Comparison of ENCODE assay signal across 16 mouse cellular contexts in genomic region chr5:91617331-91618233, GRCm38 (mm10).
A peak's percentile ranks its signal among the peaks of the same experiment; 100 is the strongest.
DNase-seq lines count a peak whose midpoint lies in the region; ATAC-seq and TF ChIP-seq lines count a peak whose summit lies in the region.
"Had no signal": no experiment of that assay in that cellular context is flagged by ENCODE, and none has a peak within 500 bp of the region (broad histone marks: within the 10 kb centered on the region; RNA-seq: fewer than 3 reads in every experiment).

No protein-coding gene starts in this region.

- H3K27ac ChIP-seq in heart, embryonic 13.5 days (replicated peaks): peak overlapping the region; percentile 65
- no peak overlapping the region for H3K27ac ChIP-seq in lung, embryonic 14.5 days (ENCODE audit: low read depth)
- H3K27ac ChIP-seq in forebrain, embryonic 10.5 days: no peak overlapping the region
- H3K27ac ChIP-seq: embryonic facial prominence, embryonic 15.5 days; gastrocnemius, adult 2 months; hindbrain, postnatal 0 days; midbrain, embryonic 13.5 days had no signal

- no peak for ATAC-seq in heart, embryonic 13.5 days (ENCODE audit: extremely low read depth, insufficient number of reproducible peaks, low FRiP score, low TSS enrichment)
- ATAC-seq in lung, embryonic 14.5 days (ENCODE audit: insufficient read depth): peak; percentile 65; the same call in 1 of the 2 replicates
- ATAC-seq: forebrain, embryonic 14.5 days; hindbrain, postnatal 0 days; midbrain, embryonic 13.5 days had no signal

- H3K4me2 ChIP-seq in heart, embryonic 13.5 days: no peak overlapping the region
- no peak overlapping the region for H3K4me2 ChIP-seq in lung, embryonic 14.5 days
- H3K4me2 ChIP-seq: embryonic facial prominence, embryonic 15.5 days; midbrain, embryonic 13.5 days had no signal

- H3K9me3 ChIP-seq in heart, embryonic 13.5 days: no peaks in the 10 kb centered on the region
- H3K9me3 ChIP-seq in lung, embryonic 14.5 days (ENCODE audit: low read depth, low read length): no peaks in the 10 kb centered on the region
- H3K9me3 ChIP-seq in forebrain, embryonic 10.5 days: no peaks in the 10 kb centered on the region
- H3K9me3 ChIP-seq: embryonic facial prominence, embryonic 15.5 days; midbrain, embryonic 13.5 days had no signal

- H3K4me1 ChIP-seq in heart, embryonic 13.5 days: peaks cover 29% of the 10 kb centered on the region
- no peaks in the 10 kb centered on the region for H3K4me1 ChIP-seq in lung, embryonic 14.5 days (ENCODE audit: insufficient read depth)
- H3K4me1 ChIP-seq in forebrain, embryonic 10.5 days: no peaks in the 10 kb centered on the region
- H3K4me1 ChIP-seq: embryonic facial prominence, embryonic 15.5 days; midbrain, embryonic 13.5 days had no signal

- no peaks in the 10 kb centered on the region for H3K27me3 ChIP-seq in heart, embryonic 13.5 days (replicated peaks)
- peaks cover 35% of the 10 kb centered on the region for H3K27me3 ChIP-seq in lung, embryonic 14.5 days (ENCODE audit: insufficient read depth, low read length)
- H3K27me3 ChIP-seq in forebrain, embryonic 10.5 days (ENCODE audit: poor library complexity, severe bottlenecking): no peaks in the 10 kb centered on the region
- H3K27me3 ChIP-seq: CH12.LX; embryonic facial prominence, embryonic 15.5 days; midbrain, embryonic 13.5 days had no signal

- no peak overlapping the region for H3K9ac ChIP-seq in heart, embryonic 13.5 days
- no peak overlapping the region for H3K9ac ChIP-seq in lung, embryonic 14.5 days
- H3K9ac ChIP-seq: midbrain, embryonic 13.5 days had no signal

- DNase-seq in heart, adult 8-10 months (ENCODE audit: low spot score): no peak
- DNase-seq in lung, embryonic 14.5 days: peak; percentile 75
- no peak for DNase-seq in lung, postnatal 14 days
- peak; percentile 22 for DNase-seq in NIH3T3 (ENCODE audit: low read depth)
- peak; percentile 27 for DNase-seq in skeletal muscle tissue, adult 2 months (ENCODE audit: low read depth, low spot score)
- DNase-seq in forebrain, embryonic 10.5 days (ENCODE audit: extremely low spot score, low spot score): no peak
- DNase-seq: adrenal gland, adult 8-10 months; cerebellum, adult 11 months; gastrocnemius, adult 2 months; kidney, postnatal 10 days had no signal

- no peak overlapping the region for H3K4me3 ChIP-seq in heart, embryonic 13.5 days
- no peak overlapping the region for H3K4me3 ChIP-seq in lung, embryonic 14.5 days (ENCODE audit: low read depth, low read length)
- no peak overlapping the region for H3K4me3 ChIP-seq in forebrain, embryonic 10.5 days
- H3K4me3 ChIP-seq: embryonic facial prominence, embryonic 15.5 days; gastrocnemius, adult 2 months; midbrain, embryonic 13.5 days had no signal

- WGBS in heart, embryonic 13.5 days: 65% methylated on average over 11 of the region's 11 CpGs
- 59% methylated on average over 11 of the region's 11 CpGs for WGBS in lung, embryonic 14.5 days
- 90% methylated on average over 11 of the region's 11 CpGs for WGBS in forebrain, embryonic 10.5 days

- TF ChIP-seq CTCF in lung, embryonic 14.5 days (IDR thresholded peaks at IDR 0.05; ENCODE audit: low read depth): no peak

- peaks cover 16% of the 10 kb centered on the region for H3K36me3 ChIP-seq in heart, embryonic 13.5 days
- H3K36me3 ChIP-seq in lung, embryonic 14.5 days (ENCODE audit: insufficient read depth): no peaks in the 10 kb centered on the region
- H3K36me3 ChIP-seq in forebrain, embryonic 10.5 days (replicated peaks): no peaks in the 10 kb centered on the region
- H3K36me3 ChIP-seq: embryonic facial prominence, embryonic 15.5 days; midbrain, embryonic 13.5 days had no signal

Comparison
In these comparisons a context has a peak if more than half of its experiments do, and no peak if none do; other contexts are left out.
1. DNase-seq: peak in lung, embryonic 14.5 days (single experiment), NIH3T3 (single experiment) and skeletal muscle tissue, adult 2 months (single experiment); none in heart, adult 8-10 months (single experiment), lung, postnatal 14 days (single experiment) and forebrain, embryonic 10.5 days (single experiment).